Mouse (Mus musculus) thymus, adult 2 months (tissue): Measurements from ENCODE around the gene Smug1.
A peak's percentile ranks its signal among the peaks of the same experiment; 100 is the strongest.

Source experiments
- CTCF ChIP-seq: fragments of 200-500 bp; IDR thresholded peaks from 2 replicates; pipeline ENCODE4 v1.5.1; 2012; ENCODE audit warnings: mild to moderate bottlenecking, control low read depth, low read length, moderate library complexity, borderline replicate concordance; ENCODE audit not compliant: control insufficient read depth, poor library complexity, insufficient read depth; ENCODE audit errors: extremely low read depth
- POLR2A ChIP-seq: fragments of 200-500 bp; IDR thresholded peaks from 2 replicates; pipeline ENCODE4 v1.6.1; 2012; ENCODE audit warnings: mild to moderate bottlenecking, low read length, control low read depth, moderate library complexity; ENCODE audit not compliant: control insufficient read depth, poor library complexity, insufficient read depth; ENCODE audit errors: extremely low read depth

DNA sequence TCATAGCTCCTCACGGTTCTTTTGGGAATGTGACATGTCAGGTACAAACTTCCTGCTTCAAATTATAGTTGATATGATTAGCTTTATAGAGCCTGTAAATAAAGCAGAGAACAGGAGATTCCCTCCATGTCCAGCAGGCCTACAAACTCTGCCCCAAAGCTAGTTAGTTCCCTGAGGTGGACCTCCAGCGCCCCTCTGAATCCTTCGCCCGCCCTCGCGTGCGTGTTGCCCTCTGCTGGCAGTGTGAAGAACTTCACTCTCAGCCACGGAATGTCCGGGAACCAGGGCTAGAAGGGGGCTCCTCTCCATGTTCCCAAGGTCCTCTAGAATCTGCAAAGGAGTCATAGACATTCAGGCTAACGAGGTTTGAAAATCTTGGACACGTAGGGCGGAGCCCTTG lies 11.2 kb upstream of the Smug1 start:
- TF ChIP-seq CTCF (peak; percentile 88), POLR2A (no peak)
